Mouse (Mus musculus): ENCODE data around the gene St3gal2.

DNA sequence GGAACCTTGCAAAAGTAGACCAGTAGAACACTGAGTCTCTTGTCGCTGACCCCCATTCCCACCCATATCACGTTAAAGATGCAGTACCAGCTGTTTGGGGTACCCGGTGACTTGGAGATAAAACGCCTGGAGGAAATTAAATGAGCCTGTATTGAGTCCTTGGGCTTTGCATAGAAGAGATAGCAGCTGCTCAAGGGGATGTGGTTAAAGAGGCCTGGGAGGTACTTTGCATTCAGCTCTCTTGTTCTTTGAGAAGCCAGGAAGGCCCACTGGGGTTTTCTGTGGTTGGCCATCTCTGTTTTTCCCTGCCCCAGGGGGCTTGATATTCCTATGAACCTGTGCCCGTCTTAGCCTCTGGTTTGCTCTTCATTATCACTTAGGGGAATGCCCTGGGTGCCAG is 9.3 kb downstream of the St3gal2 start:
- TF ChIP-seq CTCF (IDR thresholded peaks at IDR 0.05; ENCODE audit: extremely low read depth, insufficient read length, insufficient replicate concordance, low read depth, low read length) (no peak), POLR2A (IDR thresholded peaks at IDR 0.05; ENCODE audit: low read depth, low read length) (no peak)

Measured in small intestine, adult 2 months (tissue).